Mouse (Mus musculus): Measurements from ENCODE around the gene Slc6a20a. TPM values are rescaled to one million over a fixed set of nuclear protein-coding genes. Genes with fewer than 3 reads are reported as not detected.
"Not testable (repeated sequence)": the region's sequence is repeated elsewhere in the genome, so short reads cannot be mapped to it uniquely, and the experiment has no call there.

Gene Slc6a20a
- polyA plus RNA-seq, 1 experiment from 2014 or later = 0.78 TPM

DNA sequence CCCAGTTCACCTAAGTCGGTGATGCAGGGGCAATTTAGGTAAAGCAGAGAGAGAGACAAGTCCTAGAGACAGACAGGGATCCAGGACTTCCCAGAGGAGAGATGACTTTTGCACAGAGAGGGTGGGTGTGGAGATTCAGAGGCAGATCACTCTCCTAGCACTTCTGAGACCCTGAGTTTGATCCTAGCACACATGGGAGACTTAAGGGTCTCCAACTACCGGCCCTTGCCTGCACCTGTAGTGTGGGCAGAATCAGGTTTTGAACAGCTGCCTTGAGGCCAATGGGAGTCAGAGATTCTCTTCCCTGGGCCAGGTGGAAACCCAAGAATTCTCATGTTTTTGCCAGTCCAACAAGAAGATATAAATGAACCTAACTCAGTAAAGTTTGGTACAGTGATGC lies 513 bp upstream of the Slc6a20a start:
- no peak overlapping the region for H3K9ac ChIP-seq
- peaks cover 74% of the 10 kb centered on the region for H3K27me3 ChIP-seq
- H3K9me3 ChIP-seq (replicated peaks) = no peaks in the 10 kb centered on the region
- H3K4me2 ChIP-seq = peak overlapping the region; percentile 87
- no peak overlapping the region for H3K27ac ChIP-seq
- H3K4me1 ChIP-seq = peaks cover 12% of the 10 kb centered on the region
- H3K4me3 ChIP-seq (replicated peaks) = peak overlapping the region; percentile 49
- 18% methylated on average over 2 of the region's 2 CpGs for WGBS
- ATAC-seq (replicated peaks; ENCODE audit: low FRiP score) = no peak
- H3K36me3 ChIP-seq = no peaks in the 10 kb centered on the region

DNA sequence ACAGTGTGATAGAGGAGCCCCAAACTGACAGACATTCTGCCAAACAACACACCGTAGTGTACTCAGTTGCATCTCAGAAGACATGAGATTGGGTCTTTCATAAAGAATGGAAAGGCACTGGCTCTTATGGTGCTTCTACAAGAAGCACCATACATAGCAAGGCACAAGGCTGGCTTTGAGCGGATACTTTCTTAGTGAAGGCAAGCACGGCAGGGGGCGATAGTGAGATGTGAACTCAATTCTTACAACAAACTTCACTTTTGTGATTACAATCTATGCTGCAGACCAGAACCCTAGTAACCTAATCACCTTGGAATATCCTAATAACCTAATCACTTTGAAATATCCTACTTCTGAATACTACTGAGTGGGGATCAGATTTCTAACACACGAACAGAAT lies 13.0 kb downstream of the Slc6a20a start:
- ATAC-seq (replicated peaks; ENCODE audit: low FRiP score) = no peak
- Histone ChIP-seq H3K27ac (no peak overlapping the region), H3K4me3 (replicated peaks) (no peak overlapping the region), H3K9ac (no peak overlapping the region), H3K36me3 (no peaks in the 10 kb centered on the region), H3K4me1 (no peaks in the 10 kb centered on the region), H3K9me3 (replicated peaks) (no peaks in the 10 kb centered on the region), H3K4me2 (no peak overlapping the region), H3K27me3 (no peaks in the 10 kb centered on the region)
- WGBS = 54% methylated on average over 5 of the region's 5 CpGs

DNA sequence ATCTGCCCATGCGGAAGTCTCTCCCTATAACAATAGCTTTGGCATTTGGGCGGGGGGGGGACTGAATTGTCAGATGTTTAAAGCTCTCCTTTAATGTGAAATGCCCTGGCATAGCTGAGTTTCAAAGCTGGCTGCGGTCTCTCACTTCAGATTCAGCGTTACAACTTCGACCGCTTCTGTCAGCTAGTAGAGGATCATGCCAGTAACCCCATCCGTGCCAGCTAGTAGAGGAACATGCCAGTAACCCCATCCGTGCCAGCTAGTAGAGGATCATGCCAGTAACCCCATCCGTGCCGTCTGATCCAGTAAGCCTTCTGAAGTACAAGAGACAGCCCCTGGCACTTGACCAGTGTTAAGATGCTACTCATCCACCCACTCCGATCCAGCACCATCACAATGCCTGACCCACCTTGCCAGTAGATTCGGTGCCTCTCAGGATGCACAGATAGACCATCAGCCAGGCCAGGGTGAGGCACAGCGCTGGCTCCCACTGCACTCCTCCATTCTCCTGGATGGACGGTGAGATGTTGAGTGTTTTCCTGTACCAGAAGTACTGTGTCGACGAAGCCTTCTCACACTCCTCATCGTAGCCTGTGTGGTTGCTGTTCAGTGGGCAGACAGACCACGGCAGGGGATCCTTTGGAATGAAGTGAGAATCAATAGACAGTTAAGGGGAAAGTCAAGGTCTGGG lies 18.6 kb downstream of the Slc6a20a start:
- not testable (repeated sequence) for H3K4me2 ChIP-seq; H3K27me3 ChIP-seq; H3K36me3 ChIP-seq; H3K4me1 ChIP-seq; H3K9me3 ChIP-seq (replicated peaks); H3K4me3 ChIP-seq (replicated peaks); ATAC-seq (replicated peaks; ENCODE audit: low FRiP score); H3K9ac ChIP-seq; H3K27ac ChIP-seq
- 92% methylated on average over 18 of the region's 18 CpGs for WGBS

DNA sequence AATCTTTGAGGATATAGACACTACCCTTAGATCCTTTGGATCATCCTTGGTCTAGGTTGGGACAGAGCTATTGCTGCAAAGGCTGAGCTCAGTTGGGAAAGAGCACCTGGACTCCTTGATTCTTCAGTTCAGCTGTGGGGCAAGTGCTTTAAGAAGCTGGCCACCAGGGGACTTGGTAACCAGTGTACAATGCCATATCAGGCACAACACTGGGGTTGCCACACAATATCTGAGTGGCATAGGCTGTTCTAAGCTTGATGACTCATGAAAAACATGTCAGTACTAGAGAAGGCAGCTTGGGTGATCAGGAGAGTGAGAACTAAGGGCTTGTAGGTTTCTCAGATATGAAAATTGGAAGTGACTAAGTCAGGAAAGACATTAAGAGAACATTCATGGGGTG lies 19.7 kb downstream of the Slc6a20a start:
- H3K4me3 ChIP-seq (replicated peaks) = no peak overlapping the region
- H3K27ac ChIP-seq = no peak overlapping the region
- no peaks in the 10 kb centered on the region for H3K36me3 ChIP-seq
- H3K4me1 ChIP-seq = no peaks in the 10 kb centered on the region
- H3K4me2 ChIP-seq = no peak overlapping the region
- H3K27me3 ChIP-seq = no peaks in the 10 kb centered on the region
- H3K9ac ChIP-seq = no peak overlapping the region
- ATAC-seq (replicated peaks; ENCODE audit: low FRiP score) = no peak
- H3K9me3 ChIP-seq (replicated peaks) = no peaks in the 10 kb centered on the region

DNA sequence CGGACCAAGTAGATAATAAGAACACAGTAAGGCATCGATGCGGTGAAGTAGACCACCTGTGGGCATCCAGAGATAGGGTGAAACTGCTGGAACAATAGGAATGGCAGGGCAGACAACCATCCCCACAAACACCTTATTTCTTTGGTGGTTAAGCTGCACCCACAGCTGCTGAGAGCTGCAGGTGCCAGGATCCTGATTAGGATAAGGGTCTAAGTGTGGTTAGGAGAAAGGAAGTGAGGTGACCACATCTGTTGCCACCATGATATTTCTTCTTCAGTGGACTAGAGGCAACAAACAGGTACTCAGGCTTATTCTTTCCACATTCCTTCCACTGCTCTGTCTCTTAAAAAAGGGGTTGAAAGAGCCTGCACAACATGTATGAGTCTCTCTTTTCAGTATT lies 21.2 kb downstream of the Slc6a20a start:
- Histone ChIP-seq H3K36me3 (no peaks in the 10 kb centered on the region), H3K4me2 (no peak overlapping the region), H3K9me3 (replicated peaks) (no peaks in the 10 kb centered on the region), H3K4me1 (no peaks in the 10 kb centered on the region), H3K27me3 (no peaks in the 10 kb centered on the region), H3K9ac (no peak overlapping the region), H3K27ac (no peak overlapping the region), H3K4me3 (replicated peaks) (no peak overlapping the region)
- 84% methylated on average over 3 of the region's 3 CpGs for WGBS
- ATAC-seq (replicated peaks; ENCODE audit: low FRiP score) = no peak

DNA sequence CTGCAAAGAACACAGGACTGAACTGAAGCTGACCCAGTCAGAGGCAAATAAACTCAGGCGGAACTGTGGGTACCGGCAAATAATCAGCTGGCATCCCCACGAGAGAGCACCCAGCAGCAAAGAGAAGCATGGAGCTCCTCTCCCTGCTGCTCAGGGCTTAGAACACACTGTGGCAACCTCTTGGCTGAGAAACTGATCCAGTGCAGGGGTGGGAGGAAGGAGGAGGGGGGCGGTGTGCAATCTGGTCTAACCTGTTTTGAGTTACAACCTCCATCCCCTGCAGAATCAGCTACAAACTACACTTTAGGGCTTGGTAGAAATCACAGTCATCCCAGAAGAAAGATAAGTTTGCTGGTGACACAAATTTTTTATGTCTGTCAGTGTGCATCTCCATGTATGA lies 27.3 kb downstream of the Slc6a20a start:
- Histone ChIP-seq H3K4me1 (no peaks in the 10 kb centered on the region; the same call in 1 of the 2 replicates), H3K9me3 (replicated peaks) (no peaks in the 10 kb centered on the region), H3K9ac (no peak overlapping the region), H3K27me3 (no peaks in the 10 kb centered on the region), H3K27ac (no peak overlapping the region), H3K4me3 (replicated peaks) (no peak overlapping the region), H3K36me3 (no peaks in the 10 kb centered on the region), H3K4me2 (no peak overlapping the region)
- no peak for ATAC-seq (replicated peaks; ENCODE audit: low FRiP score)
- 56% methylated on average over 4 of the region's 4 CpGs for WGBS

DNA sequence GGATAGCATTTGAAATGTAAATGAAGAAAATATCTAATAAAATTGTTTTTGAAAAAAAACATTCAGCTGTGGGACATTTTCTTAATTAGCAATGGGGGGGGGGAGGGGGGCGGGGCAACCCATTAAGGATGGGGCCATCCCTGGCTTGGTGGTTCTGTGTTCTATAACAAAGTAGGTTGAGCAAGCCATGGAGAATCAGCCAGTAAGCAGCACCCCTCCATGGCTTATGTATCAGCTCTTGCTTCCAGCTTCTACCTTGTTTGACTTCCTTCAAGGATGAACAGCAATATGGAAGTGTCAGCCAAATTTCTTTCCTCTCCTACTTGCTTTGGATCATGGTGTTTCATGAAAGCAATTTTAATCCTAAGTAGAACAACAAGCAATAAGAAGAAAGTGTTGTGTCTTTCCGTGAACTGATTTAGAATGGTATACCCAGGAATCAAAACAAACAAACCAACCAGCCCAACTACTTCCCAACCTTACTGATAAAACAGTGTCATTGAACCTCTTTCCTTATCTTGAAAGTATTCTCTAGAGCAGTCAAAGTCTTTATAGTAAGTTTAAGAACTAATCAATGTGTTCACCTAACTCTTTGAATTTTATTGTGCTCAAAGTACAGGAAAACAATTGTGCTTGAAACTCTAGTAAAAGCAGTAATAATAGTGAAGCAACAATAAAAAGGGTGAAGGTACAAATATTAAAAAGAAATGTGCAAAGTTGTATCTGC lies 28.7 kb downstream of the Slc6a20a start:
- Histone ChIP-seq H3K4me2 (no peak overlapping the region), H3K4me3 (replicated peaks) (no peak overlapping the region), H3K4me1 (no peaks in the 10 kb centered on the region; the same call in 1 of the 2 replicates), H3K27me3 (no peaks in the 10 kb centered on the region), H3K9me3 (replicated peaks) (no peaks in the 10 kb centered on the region), H3K27ac (no peak overlapping the region), H3K36me3 (no peaks in the 10 kb centered on the region), H3K9ac (no peak overlapping the region)
- 95% methylated on average over 2 of the region's 2 CpGs for WGBS
- ATAC-seq (replicated peaks; ENCODE audit: low FRiP score) = no peak

DNA sequence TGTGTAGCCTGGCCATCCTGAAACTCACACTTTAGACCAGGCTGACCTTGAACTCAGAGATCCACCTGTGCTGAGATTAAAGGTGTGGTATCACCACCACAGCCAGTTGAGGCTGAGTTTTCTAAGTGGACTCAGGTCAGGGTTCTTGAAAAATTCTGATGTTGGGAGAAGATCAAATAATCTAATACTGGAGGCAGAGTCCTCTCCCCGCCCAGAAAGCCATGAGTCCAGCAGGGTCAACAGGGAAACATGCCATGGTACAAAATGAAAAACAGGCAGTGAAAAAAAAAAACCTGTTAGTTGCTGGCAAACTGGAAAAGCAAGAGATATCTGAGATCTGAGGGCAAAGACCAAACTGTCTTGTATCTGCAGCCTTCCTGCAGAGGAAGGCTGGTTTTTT lies 38.6 kb downstream of the Slc6a20a start:
- no peaks in the 10 kb centered on the region for H3K27me3 ChIP-seq
- no peak overlapping the region for H3K27ac ChIP-seq
- no peaks in the 10 kb centered on the region for H3K9me3 ChIP-seq (replicated peaks)
- 69% methylated on average over 1 of the region's 1 CpGs for WGBS
- H3K4me1 ChIP-seq = no peaks in the 10 kb centered on the region
- no peak overlapping the region for H3K4me3 ChIP-seq (replicated peaks)
- H3K36me3 ChIP-seq = no peaks in the 10 kb centered on the region
- H3K9ac ChIP-seq = no peak overlapping the region
- no peak overlapping the region for H3K4me2 ChIP-seq
- ATAC-seq (replicated peaks; ENCODE audit: low FRiP score) = no peak

DNA sequence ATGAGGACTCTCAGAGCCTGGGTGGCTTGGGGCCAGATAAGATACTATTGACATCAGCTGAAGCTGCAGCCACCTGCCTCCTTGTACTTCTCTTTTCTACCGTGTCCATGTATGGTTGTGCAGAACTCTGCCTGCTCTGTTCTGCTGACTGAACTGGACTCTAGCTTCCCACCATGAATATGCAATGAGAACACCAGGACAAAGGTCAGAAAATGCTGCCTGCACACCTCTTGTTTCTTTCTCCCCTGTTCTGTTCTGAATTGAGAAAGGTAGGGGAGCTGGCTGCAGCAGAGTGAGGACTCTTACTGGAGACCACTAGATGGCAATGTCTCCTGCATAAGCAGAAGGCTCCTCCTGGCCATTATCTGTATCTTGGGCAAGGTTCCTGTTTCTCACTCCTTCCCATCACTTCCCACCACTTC lies 40.0 kb downstream of the Slc6a20a start:
- no peaks in the 10 kb centered on the region for H3K27me3 ChIP-seq
- H3K4me3 ChIP-seq (replicated peaks) = no peak overlapping the region
- no peak overlapping the region for H3K4me2 ChIP-seq
- ATAC-seq (replicated peaks; ENCODE audit: low FRiP score) = peak; percentile 76
- 53% methylated on average over 1 of the region's 1 CpGs for WGBS
- no peaks in the 10 kb centered on the region for H3K4me1 ChIP-seq
- H3K27ac ChIP-seq = no peak overlapping the region; the same call in 1 of the 2 replicates
- H3K9me3 ChIP-seq (replicated peaks) = no peaks in the 10 kb centered on the region
- no peaks in the 10 kb centered on the region for H3K36me3 ChIP-seq
- no peak overlapping the region for H3K9ac ChIP-seq

DNA sequence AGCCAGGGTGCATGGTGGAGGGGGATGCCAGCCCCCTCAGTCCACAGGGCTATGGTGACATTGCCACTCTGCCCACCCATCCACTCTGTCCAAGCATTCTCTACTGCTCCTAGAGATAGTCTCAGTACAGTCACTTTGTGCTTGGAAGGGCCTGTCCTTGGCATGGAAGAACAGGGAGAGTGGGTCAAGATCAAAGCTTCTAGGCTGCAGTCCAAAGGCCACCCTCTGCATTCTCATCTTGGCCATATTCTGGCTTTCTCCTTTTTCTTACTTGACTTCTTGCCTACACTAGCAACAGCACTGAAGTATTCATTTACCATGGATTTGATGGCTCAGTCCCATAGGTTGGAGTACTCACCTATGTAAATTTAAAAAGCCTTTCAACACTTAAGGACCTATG lies 40.5 kb downstream of the Slc6a20a start:
- no peaks in the 10 kb centered on the region for H3K36me3 ChIP-seq
- no peaks in the 10 kb centered on the region for H3K27me3 ChIP-seq
- no peak for ATAC-seq (replicated peaks; ENCODE audit: low FRiP score)
- no peaks in the 10 kb centered on the region for H3K4me1 ChIP-seq
- H3K4me3 ChIP-seq (replicated peaks) = no peak overlapping the region
- no peaks in the 10 kb centered on the region for H3K9me3 ChIP-seq (replicated peaks)
- no peak overlapping the region for H3K9ac ChIP-seq
- no peak overlapping the region for H3K4me2 ChIP-seq
- H3K27ac ChIP-seq = no peak overlapping the region; the same call in 1 of the 2 replicates

DNA sequence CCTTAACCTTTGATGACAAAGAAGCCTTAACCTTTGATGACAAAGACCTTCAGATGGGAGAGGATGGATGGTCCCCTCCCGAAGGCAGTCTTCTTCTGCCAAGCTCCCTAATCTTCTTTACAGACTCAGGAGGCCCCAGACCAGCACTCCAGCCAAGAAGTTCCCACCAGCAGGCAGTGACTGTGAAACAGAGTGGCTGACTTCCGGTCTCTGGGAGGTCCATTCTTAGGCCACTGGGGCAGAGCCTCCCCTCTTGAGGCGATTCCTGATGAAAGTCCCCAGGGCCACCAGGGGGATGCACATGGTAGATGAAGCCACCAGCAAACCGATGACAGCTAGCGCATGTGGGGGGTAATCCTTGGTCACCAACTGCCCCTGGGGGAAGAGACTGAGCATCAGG lies 41.9 kb downstream of the Slc6a20a start:
- Histone ChIP-seq H3K4me1 (no peaks in the 10 kb centered on the region), H3K4me3 (replicated peaks) (no peak overlapping the region), H3K4me2 (no peak overlapping the region), H3K9me3 (replicated peaks) (no peaks in the 10 kb centered on the region), H3K27ac (no peak overlapping the region), H3K36me3 (no peaks in the 10 kb centered on the region), H3K27me3 (no peaks in the 10 kb centered on the region), H3K9ac (no peak overlapping the region)
- no peak for ATAC-seq (replicated peaks; ENCODE audit: low FRiP score)
- WGBS = 67% methylated on average over 5 of the region's 5 CpGs

DNA sequence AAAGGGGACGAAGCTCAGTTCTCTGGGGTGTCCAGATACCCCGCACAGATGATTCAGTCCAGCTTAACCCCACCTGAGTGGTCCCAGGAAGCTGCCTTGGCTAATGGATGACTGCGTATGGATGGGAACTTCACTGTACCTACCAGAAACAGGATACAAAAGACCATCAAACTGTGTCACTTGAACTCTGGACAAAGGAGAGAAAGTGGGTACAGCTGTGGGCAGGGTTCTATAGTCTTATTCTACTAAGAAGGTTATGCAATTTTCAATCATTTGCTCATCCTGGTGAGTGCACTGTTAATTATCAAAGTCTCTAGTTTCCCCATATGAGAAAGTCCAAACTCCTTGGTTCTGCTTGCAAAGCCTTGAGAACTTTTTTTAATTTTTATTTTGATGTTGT lies 45.7 kb downstream of the Slc6a20a start:
- Histone ChIP-seq H3K36me3 (no peaks in the 10 kb centered on the region), H3K27ac (no peak overlapping the region), H3K9ac (no peak overlapping the region), H3K4me3 (replicated peaks) (no peak overlapping the region), H3K9me3 (replicated peaks) (no peaks in the 10 kb centered on the region), H3K4me1 (no peaks in the 10 kb centered on the region), H3K4me2 (no peak overlapping the region), H3K27me3 (no peaks in the 10 kb centered on the region)
- no peak for ATAC-seq (replicated peaks; ENCODE audit: low FRiP score)
- 88% methylated on average over 3 of the region's 3 CpGs for WGBS

DNA sequence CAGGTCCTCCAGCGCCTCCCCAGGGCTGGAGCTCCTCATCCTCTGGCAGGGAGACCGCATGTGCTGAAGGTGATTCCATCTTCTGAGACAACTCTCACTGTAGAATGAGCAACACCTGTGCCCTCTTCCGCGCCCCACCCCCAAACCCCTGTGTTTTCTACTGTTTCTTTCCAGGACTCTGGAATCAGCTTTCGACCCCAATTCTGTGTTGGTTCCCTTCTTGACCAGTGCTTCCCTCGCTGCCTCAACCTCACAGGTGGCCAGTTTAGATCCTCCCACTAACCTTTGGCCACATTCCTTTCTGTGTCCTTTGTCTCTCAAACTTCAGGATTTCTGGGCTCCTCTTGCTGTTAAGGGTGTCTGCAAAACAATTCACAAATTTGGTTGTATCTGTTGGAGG lies 46.4 kb downstream of the Slc6a20a start, which contains the start of gene Slc6a20b:
TSS of gene Slc6a20b (minus strand) at position 285 of the 400 bp plus-strand sequence.
- Histone ChIP-seq H3K27me3 (no peaks in the 10 kb centered on the region), H3K9me3 (replicated peaks) (no peaks in the 10 kb centered on the region), H3K4me2 (no peak within 1 kb of the TSS), H3K36me3 (no peaks in the 10 kb centered on the region), H3K4me1 (no peaks in the 10 kb centered on the region), H3K9ac (no peak within 1 kb of the TSS), H3K4me3 (replicated peaks) (no peak within 1 kb of the TSS), H3K27ac (no peak within 1 kb of the TSS)
- ATAC-seq (replicated peaks; ENCODE audit: low FRiP score) = no peak
- WGBS = 79% methylated on average over 6 of the region's 6 CpGs
